Mouse (Mus musculus): ENCODE data around the gene Catsperz.

DNA sequence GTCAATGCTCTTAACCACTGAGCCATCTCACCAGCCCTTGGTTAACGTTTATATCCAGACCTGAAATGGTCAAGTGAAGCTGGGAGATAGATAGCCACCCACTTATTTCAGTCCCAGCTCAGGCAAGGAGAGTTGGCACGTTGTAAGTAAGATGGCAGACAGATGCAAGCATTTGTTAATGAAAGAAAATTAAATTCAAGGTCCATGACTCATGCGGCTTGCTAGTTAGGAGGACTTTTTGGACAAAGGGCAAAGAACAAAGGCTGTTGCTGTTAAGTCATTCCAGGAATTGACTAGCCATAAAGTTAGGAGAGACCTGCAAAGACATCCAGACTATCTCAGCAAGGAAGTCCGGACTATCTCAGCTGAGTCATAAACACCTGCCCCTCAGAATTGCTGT, 25.5 kb downstream of the Catsperz start:
- TF ChIP-seq CTCF (IDR thresholded peaks at IDR 0.05; ENCODE audit: low read depth) (no peak), EP300 (IDR thresholded peaks at IDR 0.05; ENCODE audit: low read depth) (no peak)

Data from liver, postnatal 0 days (tissue).